Mouse (Mus musculus) kidney, adult 2 months (tissue): ENCODE results near the gene Ddx49.

ENCODE experiments used
- CTCF ChIP-seq: fragments of 200-500 bp; conservative IDR thresholded peaks from 2 replicates; pipeline ENCODE4 v1.5.1; 2011; ENCODE audit warnings: low read depth, mild to moderate bottlenecking, control low read depth, low read length, moderate library complexity, mixed read lengths; ENCODE audit not compliant: insufficient read depth, insufficient read length
- POLR2A ChIP-seq: fragments of 200-500 bp; IDR thresholded peaks from one replicate; pipeline ENCODE4 v1.6.1; 2011; ENCODE audit warnings: low read depth, low read length, control low read depth

GRCm38 (mm10) chr8:70282603-70283135 is 19.6 kb downstream of the Ddx49 start, which contains the start of gene Homer3:
- TF ChIP-seq POLR2A: no peak
- TF ChIP-seq CTCF: peak; percentile 60
